Mouse (Mus musculus) kidney, postnatal 10 days (tissue): ENCODE results near the gene Zfp108.
A peak's percentile ranks its signal among the peaks of the same experiment; 100 is the strongest.

Experiments
- DNase-seq: peaks from one replicate; pipeline ENCODE4 v3.0.0; 2021; ENCODE audit warnings: mixed read lengths

Gene Zfp108

GRCm38 (mm10) chr7:24286916-24287315, 32.3 kb downstream of the Zfp108 start:
- no peak for DNase-seq

GRCm38 (mm10) chr7:24287670-24288069, 33.1 kb downstream of the Zfp108 start:
- no peak for DNase-seq

- DNase-seq, result no peak
These were observed 33.9 kb downstream of the Zfp108 start for GRCm38 (mm10) chr7:24288512-24288911.

GRCm38 (mm10) chr7:24290106-24290693, 35.6 kb downstream of the Zfp108 start:
- DNase-seq, result no peak

GRCm38 (mm10) chr7:24291387-24292090, 36.9 kb downstream of the Zfp108 start:
- DNase-seq, result no peak

- DNase-seq, result no peak
These were observed 38.7 kb downstream of the Zfp108 start for GRCm38 (mm10) chr7:24293061-24293851.

GRCm38 (mm10) chr7:24294763-24295162, 40.2 kb downstream of the Zfp108 start:
- no peak for DNase-seq

GRCm38 (mm10) chr7:24295376-24295775, 40.8 kb downstream of the Zfp108 start:
- DNase-seq, result no peak

GRCm38 (mm10) chr7:24296386-24296785, 41.8 kb downstream of the Zfp108 start:
- DNase-seq, result no peak

GRCm38 (mm10) chr7:24297361-24298095, 42.9 kb downstream of the Zfp108 start:
- DNase-seq, result no peak

- DNase-seq, result no peak
These were observed 44.0 kb downstream of the Zfp108 start for GRCm38 (mm10) chr7:24298635-24298972.

- DNase-seq, result peak; percentile 86
These were observed 44.5 kb downstream of the Zfp108 start for GRCm38 (mm10) chr7:24298973-24299708.

GRCm38 (mm10) chr7:24299823-24300481, 45.4 kb downstream of the Zfp108 start:
- DNase-seq, result peak; percentile 16

GRCm38 (mm10) chr7:24300771-24301282, 46.2 kb downstream of the Zfp108 start, which contains the start of gene Zfp61:
Gene Zfp61 (minus strand): TSS chr7:24301232.
- peak; percentile 70 for DNase-seq
